Mouse (Mus musculus) E14TG2a.4 (cell line): ENCODE measurements around the gene Setdb1.

Experiments
- H3K27me3 ChIP-seq: 2 replicates; pipeline ENCODE4 v1.6.1; 2014; ENCODE audit warnings: low read length, control low read depth; ENCODE audit not compliant: insufficient read depth
- H3K36me3 ChIP-seq: 2 replicates; pipeline ENCODE4 v1.6.1; 2014; ENCODE audit warnings: low read length, control low read depth; ENCODE audit not compliant: insufficient read depth
- H3K4me1 ChIP-seq: replicated peaks from 2 replicates; pipeline ENCODE4 v1.6.1; 2014; ENCODE audit warnings: low read depth, low read length, control low read depth
- H3K4me3 ChIP-seq: replicated peaks from 2 replicates; pipeline ENCODE4 v1.5.1; 2014; ENCODE audit warnings: mild to moderate bottlenecking, low read length
- H3K9me3 ChIP-seq: 2 replicates; pipeline ENCODE4 v1.6.1; 2014; ENCODE audit warnings: low read length, control low read depth
- CTCF ChIP-seq: conservative IDR thresholded peaks from 2 replicates; pipeline ENCODE4 v1.5.1; 2014; ENCODE audit warnings: low read length
- NANOG ChIP-seq: IDR thresholded peaks from 2 replicates; pipeline ENCODE4 v1.6.1; 2014; ENCODE audit warnings: borderline replicate concordance, low read length, mixed read lengths
- POU5F1 ChIP-seq: IDR thresholded peaks from 2 replicates; pipeline ENCODE4 v1.6.1; 2014; ENCODE audit warnings: low read length, borderline replicate concordance

The Setdb1 gene

GRCm38 (mm10) chr3:95314075-95314474, 42.9 kb downstream of the Setdb1 start:
- H3K4me1 ChIP-seq: peaks cover 51% of the 10 kb centered on the region
- TF ChIP-seq CTCF: no peak
- no peak for TF ChIP-seq POU5F1
- no peak for TF ChIP-seq NANOG
- H3K4me3 ChIP-seq: peak overlapping the region; percentile 92
- peaks cover 10% of the 10 kb centered on the region for H3K36me3 ChIP-seq
- H3K9me3 ChIP-seq: peaks cover 30% of the 10 kb centered on the region
- no peaks in the 10 kb centered on the region for H3K27me3 ChIP-seq

- H3K4me3 ChIP-seq: peak overlapping the region; percentile 20; the same call in 1 of the 2 replicates
- H3K9me3 ChIP-seq: peaks cover 36% of the 10 kb centered on the region
- H3K36me3 ChIP-seq: peaks cover 8% of the 10 kb centered on the region; the same call in 1 of the 2 replicates
- TF ChIP-seq NANOG: no peak
- TF ChIP-seq CTCF: no peak
- no peak for TF ChIP-seq POU5F1
- H3K27me3 ChIP-seq: no peaks in the 10 kb centered on the region
- peaks cover 45% of the 10 kb centered on the region for H3K4me1 ChIP-seq
Observed at GRCm38 (mm10) chr3:95313476-95313875, 43.5 kb downstream of the Setdb1 start.

- no peaks in the 10 kb centered on the region for H3K27me3 ChIP-seq
- peaks cover 8% of the 10 kb centered on the region; the same call in 1 of the 2 replicates for H3K36me3 ChIP-seq
- peaks cover 44% of the 10 kb centered on the region for H3K9me3 ChIP-seq
- no peak for TF ChIP-seq NANOG
- TF ChIP-seq POU5F1: no peak
- no peak for TF ChIP-seq CTCF
- peaks cover 36% of the 10 kb centered on the region for H3K4me1 ChIP-seq
- no peak overlapping the region for H3K4me3 ChIP-seq
Observed at GRCm38 (mm10) chr3:95312623-95313022, 44.4 kb downstream of the Setdb1 start.

GRCm38 (mm10) chr3:95310968-95311882, 45.8 kb downstream of the Setdb1 start:
- Histone ChIP-seq H3K4me1 (peaks cover 23% of the 10 kb centered on the region), H3K27me3 (no peaks in the 10 kb centered on the region), H3K36me3 (peaks cover 8% of the 10 kb centered on the region; the same call in 1 of the 2 replicates), H3K9me3 (peaks cover 58% of the 10 kb centered on the region), H3K4me3 (no peak overlapping the region)
- TF ChIP-seq NANOG (no peak), CTCF (peak; percentile 58)

GRCm38 (mm10) chr3:95310496-95310895, 46.5 kb downstream of the Setdb1 start:
- Histone ChIP-seq H3K4me1 (peaks cover 17% of the 10 kb centered on the region), H3K36me3 (peaks cover 8% of the 10 kb centered on the region; the same call in 1 of the 2 replicates), H3K27me3 (no peaks in the 10 kb centered on the region), H3K9me3 (peaks cover 66% of the 10 kb centered on the region), H3K4me3 (no peak overlapping the region)
- TF ChIP-seq POU5F1: no peak
- no peak for TF ChIP-seq NANOG
- TF ChIP-seq CTCF: no peak

GRCm38 (mm10) chr3:95307100-95307499, 49.9 kb downstream of the Setdb1 start, which contains the start of gene Anxa9:
Gene Anxa9, minus strand, starts transcription at chr3:95307176.
- Histone ChIP-seq H3K9me3 (peaks cover 67% of the 10 kb centered on the region), H3K4me1 (no peaks in the 10 kb centered on the region), H3K36me3 (peaks cover 8% of the 10 kb centered on the region; the same call in 1 of the 2 replicates), H3K4me3 (no peak within 1 kb of the TSS; the same call in 1 of the 2 replicates), H3K27me3 (no peaks in the 10 kb centered on the region)
- TF ChIP-seq POU5F1 (no peak), CTCF (no peak), NANOG (no peak)

- TF ChIP-seq NANOG (no peak), POU5F1 (no peak), CTCF (no peak)
- H3K4me1 ChIP-seq: no peaks in the 10 kb centered on the region
Observed at GRCm38 (mm10) chr3:95306244-95306643, 50.8 kb downstream of the Setdb1 start.

GRCm38 (mm10) chr3:95301204-95301796, 55.7 kb downstream of the Setdb1 start:
- Histone ChIP-seq H3K9me3 (peaks cover 10% of the 10 kb centered on the region), H3K4me3 (no peak overlapping the region), H3K36me3 (peaks cover 21% of the 10 kb centered on the region), H3K27me3 (no peaks in the 10 kb centered on the region), H3K4me1 (peaks cover 24% of the 10 kb centered on the region)
- TF ChIP-seq POU5F1 (no peak), NANOG (no peak), CTCF (no peak)

More at GRCm38 (mm10) chr3:95306244-95306643, 50.8 kb downstream of the Setdb1 start:
- H3K4me3 ChIP-seq: no peak overlapping the region
- H3K36me3 ChIP-seq: no peaks in the 10 kb centered on the region
- no peaks in the 10 kb centered on the region for H3K27me3 ChIP-seq
- H3K9me3 ChIP-seq: peaks cover 59% of the 10 kb centered on the region
